Mouse (Mus musculus) spleen, postnatal 10 days (tissue): ENCODE results near the gene Epgn.

Source experiments
- DNase-seq, 2 experiments: peaks; one replicate each; pipeline ENCODE4 v3.0.0; 2021 to 2022; ENCODE audit warnings: low spot score in 2 of 2

The Epgn gene

GRCm38 (mm10) chr5:91027164-91027563 lies at the start of gene Epgn:
Epgn (plus strand) TSS chr5:91027464.
- no peak for DNase-seq

DNA sequence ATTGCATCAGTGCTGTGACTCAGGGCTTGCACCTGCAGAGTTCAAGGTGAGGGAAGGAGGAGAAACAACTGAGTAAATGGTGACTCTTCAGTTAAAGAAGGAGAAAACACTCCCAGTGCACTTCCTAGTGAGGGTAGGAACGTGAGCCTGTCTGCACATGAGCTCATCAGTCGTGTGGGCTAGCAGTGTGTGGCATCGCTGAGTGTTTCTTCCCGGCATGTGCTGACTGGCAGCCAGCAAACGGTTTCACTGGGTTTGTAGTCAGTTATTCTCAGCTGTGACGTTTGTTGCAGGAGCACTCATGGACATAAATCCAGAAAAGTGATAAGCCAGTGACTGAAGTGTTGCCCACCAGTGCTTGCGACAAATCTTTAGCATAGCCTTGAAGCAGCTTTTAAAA lies 47.0 kb upstream of the Epgn start:
- DNase-seq = no peak

- no peak for DNase-seq
Observed at GRCm38 (mm10) chr5:90987605-90988004, 39.7 kb upstream of the Epgn start.

- DNase-seq = no peak
Observed at GRCm38 (mm10) chr5:90988149-90988548, 39.1 kb upstream of the Epgn start.

DNA sequence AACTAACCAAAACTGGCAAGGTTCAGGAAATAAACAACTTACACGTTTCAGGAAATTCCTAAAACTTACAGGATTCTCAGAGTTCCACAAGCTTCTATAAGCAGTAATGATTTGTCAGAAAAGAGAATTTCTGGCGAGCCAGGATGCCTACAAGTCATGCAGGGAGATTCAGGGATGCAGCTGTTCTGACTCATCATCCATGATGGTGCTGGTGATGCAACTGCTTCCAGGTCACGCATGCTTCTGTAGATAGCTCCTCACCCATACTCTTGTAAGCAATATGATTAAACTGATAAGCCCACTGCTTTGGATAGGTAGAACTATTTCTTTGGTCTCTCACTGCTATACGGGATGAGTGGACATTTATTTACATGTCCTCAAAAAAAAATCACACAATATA lies 38.7 kb upstream of the Epgn start:
- no peak for DNase-seq

GRCm38 (mm10) chr5:90999942-91000341 lies 27.3 kb upstream of the Epgn start:
- DNase-seq = no peak

GRCm38 (mm10) chr5:91015216-91015615 lies 12.0 kb upstream of the Epgn start:
- DNase-seq = no peak

- no peak for DNase-seq
Observed at GRCm38 (mm10) chr5:91023114-91023513, 4.2 kb upstream of the Epgn start.

GRCm38 (mm10) chr5:91027840-91028239 lies 576 bp downstream of the Epgn start:
- no peak for DNase-seq

- DNase-seq = no peak
Observed at GRCm38 (mm10) chr5:91030629-91031028, 3.4 kb downstream of the Epgn start.

DNA sequence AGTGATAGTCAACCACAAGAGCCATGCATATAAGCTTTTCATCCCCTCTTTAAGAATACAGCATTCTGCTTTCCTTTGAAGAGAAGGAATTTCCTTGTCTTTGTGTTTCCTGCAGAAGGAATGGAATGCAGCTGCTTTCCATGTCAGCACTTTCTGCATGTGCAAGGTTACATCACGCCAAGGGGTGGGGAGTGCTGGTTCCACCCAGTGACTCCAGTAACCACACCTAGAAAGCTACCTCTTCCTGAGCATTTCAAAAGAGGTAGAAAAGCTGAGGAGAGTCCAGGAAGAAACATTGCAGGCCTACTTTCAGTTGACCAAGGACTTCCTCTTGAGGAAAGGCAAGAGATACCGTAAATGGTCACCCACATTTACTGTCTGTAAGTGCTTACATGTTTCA lies 8.1 kb downstream of the Epgn start:
- no peak for DNase-seq

- DNase-seq = no peak
Observed at GRCm38 (mm10) chr5:91036628-91037027, 9.4 kb downstream of the Epgn start.

DNA sequence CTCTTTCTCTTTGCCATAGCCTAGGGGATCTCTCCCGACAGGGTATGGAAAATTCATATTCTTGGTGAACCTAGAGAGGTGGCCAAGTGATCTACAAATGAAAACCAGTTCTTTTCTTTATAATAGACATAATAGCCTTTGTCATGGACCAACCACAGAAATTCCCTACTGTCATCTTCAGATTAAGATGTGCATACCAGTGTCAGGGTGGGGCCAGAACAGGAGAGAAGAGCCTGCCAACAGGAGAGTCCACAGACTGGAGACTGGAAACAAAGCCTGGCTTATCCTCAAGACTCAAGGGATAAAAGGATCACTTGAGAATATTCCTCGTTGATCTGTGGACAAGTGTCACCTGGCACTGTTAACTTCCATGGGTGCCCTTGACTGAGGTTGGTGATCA lies 10.5 kb downstream of the Epgn start:
- no peak for DNase-seq

DNA sequence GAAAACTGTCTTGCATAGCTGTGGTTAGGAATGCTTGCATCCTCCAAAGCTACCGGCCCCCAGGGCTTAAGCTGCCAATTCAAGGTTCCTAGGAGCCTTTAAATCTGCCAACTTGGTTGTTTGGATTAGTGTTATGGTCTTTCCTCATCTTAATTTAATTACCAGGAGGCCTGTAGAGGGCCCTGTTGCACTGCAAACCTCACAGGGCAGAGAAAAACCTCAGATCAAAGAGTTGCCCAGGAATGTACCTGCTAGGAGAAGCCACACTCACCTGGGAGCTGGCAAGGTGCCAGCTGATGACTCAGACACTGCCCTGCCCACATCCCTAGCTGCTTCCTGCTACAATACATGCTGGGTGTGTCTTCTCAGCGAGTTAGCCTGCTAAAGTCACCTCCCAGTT lies 11.3 kb downstream of the Epgn start:
- no peak for DNase-seq

- no peak for DNase-seq
Observed at GRCm38 (mm10) chr5:91038963-91039362, 11.7 kb downstream of the Epgn start.

DNA sequence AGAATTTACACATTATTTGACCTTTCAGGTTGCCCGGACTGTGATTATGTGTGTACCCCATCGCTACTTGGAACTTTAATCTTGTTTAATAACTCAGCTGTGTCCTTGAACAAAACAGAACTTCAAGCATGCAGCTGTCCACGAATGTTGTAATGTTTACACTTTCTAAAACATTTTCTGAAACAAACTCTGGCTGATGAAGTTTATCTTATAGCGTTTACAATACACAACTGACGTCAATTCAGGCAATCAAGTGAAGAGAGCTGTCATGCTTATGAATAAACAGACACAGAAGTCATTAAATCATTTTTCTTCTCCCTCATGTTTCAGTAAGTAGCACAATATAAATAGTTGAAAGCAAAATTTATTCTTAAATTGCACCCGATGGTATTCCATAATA lies 20.7 kb downstream of the Epgn start:
- no peak for DNase-seq

DNA sequence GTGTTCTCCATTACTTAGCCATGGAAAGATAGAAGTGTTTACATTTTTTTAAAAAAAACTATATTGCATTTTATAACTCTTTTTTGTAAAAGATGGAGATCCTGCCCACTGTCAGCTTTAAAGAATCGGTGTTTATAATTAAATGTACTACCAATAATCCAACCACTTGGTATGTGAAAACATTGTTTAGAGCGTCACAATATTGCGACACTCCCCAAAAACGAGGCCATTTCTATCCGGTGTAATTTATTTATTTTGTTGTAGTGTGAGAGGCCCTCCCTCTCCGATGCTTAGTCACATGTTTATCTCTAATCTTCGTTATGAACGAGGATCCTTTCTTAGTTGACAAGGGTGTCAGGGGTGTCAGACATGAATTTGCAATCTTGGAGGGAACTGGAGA lies 21.1 kb downstream of the Epgn start:
- no peak for DNase-seq

DNA sequence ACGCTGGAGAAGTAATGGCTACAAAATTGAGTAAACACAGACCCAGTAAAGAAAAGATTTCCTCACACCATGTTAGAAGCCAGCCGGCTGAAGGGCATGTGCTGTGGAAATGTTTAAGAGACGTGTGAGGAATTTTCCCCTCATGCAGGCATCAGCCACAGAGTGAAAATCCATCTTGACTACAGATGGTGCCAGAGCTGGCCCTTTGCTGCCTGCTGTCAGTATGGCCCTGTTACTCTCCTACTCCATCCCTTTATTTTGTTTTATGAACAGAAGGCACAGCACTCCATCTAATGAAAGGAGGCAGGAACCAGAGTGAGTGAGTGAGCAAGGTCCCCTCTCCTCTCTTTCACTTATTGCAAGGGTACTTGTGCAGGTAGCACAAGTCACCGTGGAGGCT lies 45.1 kb downstream of the Epgn start:
- no peak for DNase-seq

- DNase-seq = no peak
Observed at GRCm38 (mm10) chr5:91073626-91074025, 46.4 kb downstream of the Epgn start.

DNA sequence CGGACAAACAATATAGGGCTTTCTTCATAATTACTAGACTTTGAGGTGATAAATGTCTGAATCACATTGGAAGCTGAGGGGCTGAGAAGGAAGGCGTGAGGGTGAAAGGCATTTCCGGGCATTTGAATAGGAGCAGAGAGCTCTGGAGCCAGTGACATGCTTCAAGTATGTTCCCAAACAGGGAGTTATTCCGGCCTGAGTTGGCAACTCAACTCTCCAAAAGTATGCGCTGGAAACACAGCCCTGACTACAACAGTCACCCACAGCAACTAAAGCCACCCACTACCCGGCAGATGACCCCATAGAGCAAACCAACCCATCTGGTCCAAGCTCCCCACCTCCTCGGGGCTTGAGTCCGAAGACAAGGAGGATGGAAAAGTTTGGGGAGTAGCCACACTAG lies 46.8 kb downstream of the Epgn start:
- DNase-seq = no peak

DNA sequence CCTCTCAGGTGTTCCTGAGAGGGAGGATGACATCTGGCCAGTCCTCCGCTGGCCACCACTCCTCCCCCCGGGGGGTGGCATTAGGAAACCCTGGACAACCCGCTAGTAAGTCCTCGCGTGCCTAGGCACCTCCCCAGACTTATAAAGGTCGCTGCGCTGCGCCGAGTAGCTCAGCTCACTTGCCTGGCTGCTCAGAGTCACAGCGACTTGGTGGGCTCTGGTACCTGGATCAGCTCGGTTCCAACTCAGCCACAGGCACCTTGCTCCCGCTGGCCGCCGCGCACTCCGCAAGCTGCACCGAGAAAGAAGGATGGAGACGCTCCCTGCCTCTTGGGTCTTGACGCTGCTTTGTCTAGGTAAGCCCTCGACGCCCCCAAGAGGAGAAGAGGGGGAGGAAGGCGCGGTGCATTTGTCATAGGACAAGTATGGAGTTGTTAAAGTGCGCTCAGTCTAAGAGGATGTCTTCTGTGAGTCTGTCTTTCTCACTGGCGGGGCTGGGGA lies 47.2 kb downstream of the Epgn start, which contains the start of gene Ereg:
TSS of gene Ereg (plus strand) at position 173 of the 501 bp plus-strand sequence.
- DNase-seq = no peak

GRCm38 (mm10) chr5:91075021-91075420 lies 47.8 kb downstream of the Epgn start:
- no peak for DNase-seq

GRCm38 (mm10) chr5:91083016-91083415 lies 55.8 kb downstream of the Epgn start:
- DNase-seq = no peak
